Mouse (Mus musculus): ENCODE results near the gene Rgs9. TPM values are rescaled to one million over a fixed set of nuclear protein-coding genes. Genes with fewer than 3 reads are reported as not detected.

The Rgs9 gene
- polyA plus RNA-seq, 1 experiment from 2014 or later = 0.99 TPM

GRCm38 (mm10) chr11:109252483-109252882, 45.4 kb downstream of the Rgs9 start:
- 15% methylated on average over 5 of the region's 5 CpGs for WGBS
- DNase-seq (ENCODE audit: low spot score) (peak; percentile 58), ATAC-seq (replicated peaks; ENCODE audit: low FRiP score, low read depth) (no peak)
- Histone ChIP-seq H3K4me1 (replicated peaks; ENCODE audit: insufficient read depth, low read length) (no peaks in the 10 kb centered on the region), H3K4me2 (ENCODE audit: low read length) (no peak overlapping the region), H3K27ac (no peak overlapping the region), H3K4me3 (replicated peaks; ENCODE audit: low read depth, low read length) (no peak overlapping the region), H3K9ac (ENCODE audit: low read depth, low read length) (no peak overlapping the region), H3K9me3 (replicated peaks; ENCODE audit: low read length) (no peaks in the 10 kb centered on the region), H3K27me3 (ENCODE audit: insufficient read depth, low read length) (no peaks in the 10 kb centered on the region), H3K36me3 (ENCODE audit: insufficient read depth, low read length) (no peaks in the 10 kb centered on the region)
- no peak for TF ChIP-seq CTCF (IDR thresholded peaks at IDR 0.05; ENCODE audit: low read depth)

GRCm38 (mm10) chr11:109250566-109250965, 47.4 kb downstream of the Rgs9 start:
- Histone ChIP-seq H3K36me3 (ENCODE audit: insufficient read depth, low read length) (no peaks in the 10 kb centered on the region), H3K4me2 (ENCODE audit: low read length) (no peak overlapping the region), H3K4me1 (replicated peaks; ENCODE audit: insufficient read depth, low read length) (no peaks in the 10 kb centered on the region), H3K9me3 (replicated peaks; ENCODE audit: low read length) (no peaks in the 10 kb centered on the region), H3K9ac (ENCODE audit: low read depth, low read length) (no peak overlapping the region), H3K27ac (no peak overlapping the region), H3K27me3 (ENCODE audit: insufficient read depth, low read length) (no peaks in the 10 kb centered on the region), H3K4me3 (replicated peaks; ENCODE audit: low read depth, low read length) (no peak overlapping the region)
- WGBS = 92% methylated on average over 4 of the region's 4 CpGs
- TF ChIP-seq CTCF (IDR thresholded peaks at IDR 0.05; ENCODE audit: low read depth) = no peak
- DNase-seq (ENCODE audit: low spot score) (no peak), ATAC-seq (replicated peaks; ENCODE audit: low FRiP score, low read depth) (no peak)

- 51% methylated on average over 3 of the region's 3 CpGs for WGBS
- no peak for TF ChIP-seq CTCF (IDR thresholded peaks at IDR 0.05; ENCODE audit: low read depth)
- no peak overlapping the region for H3K4me3 ChIP-seq (replicated peaks; ENCODE audit: low read depth, low read length)
- H3K4me2 ChIP-seq (ENCODE audit: low read length) = no peak overlapping the region
- H3K9me3 ChIP-seq (replicated peaks; ENCODE audit: low read length) = no peaks in the 10 kb centered on the region
- no peak for DNase-seq (ENCODE audit: low spot score)
- no peak for ATAC-seq (replicated peaks; ENCODE audit: low FRiP score, low read depth)
- H3K27ac ChIP-seq = no peak overlapping the region
- H3K9ac ChIP-seq (ENCODE audit: low read depth, low read length) = no peak overlapping the region
- no peaks in the 10 kb centered on the region for H3K4me1 ChIP-seq (replicated peaks; ENCODE audit: insufficient read depth, low read length)
- H3K27me3 ChIP-seq (ENCODE audit: insufficient read depth, low read length) = no peaks in the 10 kb centered on the region
- no peaks in the 10 kb centered on the region for H3K36me3 ChIP-seq (ENCODE audit: insufficient read depth, low read length)
These were observed 51.0 kb downstream of the Rgs9 start for GRCm38 (mm10) chr11:109246920-109247319.

GRCm38 (mm10) chr11:109244635-109245360, 53.1 kb downstream of the Rgs9 start:
- peak; percentile 96 for DNase-seq (ENCODE audit: low spot score)
- Histone ChIP-seq H3K4me2 (ENCODE audit: low read length) (0 out of 2 replicates have a peak overlapping the region, but pooled peaks have one; percentile 34), H3K4me3 (replicated peaks; ENCODE audit: low read depth, low read length) (no peak overlapping the region), H3K36me3 (ENCODE audit: insufficient read depth, low read length) (no peaks in the 10 kb centered on the region), H3K27me3 (ENCODE audit: insufficient read depth, low read length) (no peaks in the 10 kb centered on the region), H3K27ac (no peak overlapping the region), H3K4me1 (replicated peaks; ENCODE audit: insufficient read depth, low read length) (no peaks in the 10 kb centered on the region), H3K9ac (ENCODE audit: low read depth, low read length) (no peak overlapping the region), H3K9me3 (replicated peaks; ENCODE audit: low read length) (no peaks in the 10 kb centered on the region)
- 23% methylated on average over 23 of the region's 23 CpGs for WGBS
- ATAC-seq (replicated peaks; ENCODE audit: low FRiP score, low read depth) = peak; percentile 55
- TF ChIP-seq CTCF (IDR thresholded peaks at IDR 0.05; ENCODE audit: low read depth) = peak; percentile 91

GRCm38 (mm10) chr11:109240126-109240525, 57.8 kb downstream of the Rgs9 start:
- H3K27me3 ChIP-seq (ENCODE audit: insufficient read depth, low read length) = no peaks in the 10 kb centered on the region
- H3K27ac ChIP-seq = no peak overlapping the region
- H3K9me3 ChIP-seq (replicated peaks; ENCODE audit: low read length) = no peaks in the 10 kb centered on the region
- no peak overlapping the region for H3K9ac ChIP-seq (ENCODE audit: low read depth, low read length)
- ATAC-seq (replicated peaks; ENCODE audit: low FRiP score, low read depth) = no peak
- no peaks in the 10 kb centered on the region for H3K4me1 ChIP-seq (replicated peaks; ENCODE audit: insufficient read depth, low read length)
- no peak overlapping the region for H3K4me2 ChIP-seq (ENCODE audit: low read length)
- 61% methylated on average over 4 of the region's 4 CpGs for WGBS
- H3K4me3 ChIP-seq (replicated peaks; ENCODE audit: low read depth, low read length) = no peak overlapping the region
- DNase-seq (ENCODE audit: low spot score) = peak; percentile 7
- H3K36me3 ChIP-seq (ENCODE audit: insufficient read depth, low read length) = no peaks in the 10 kb centered on the region
- no peak for TF ChIP-seq CTCF (IDR thresholded peaks at IDR 0.05; ENCODE audit: low read depth)

- no peak overlapping the region for H3K27ac ChIP-seq
- no peaks in the 10 kb centered on the region for H3K27me3 ChIP-seq (ENCODE audit: insufficient read depth, low read length)
- H3K9me3 ChIP-seq (replicated peaks; ENCODE audit: low read length) = no peaks in the 10 kb centered on the region
- no peaks in the 10 kb centered on the region for H3K4me1 ChIP-seq (replicated peaks; ENCODE audit: insufficient read depth, low read length)
- 85% methylated on average over 6 of the region's 6 CpGs for WGBS
- no peak for ATAC-seq (replicated peaks; ENCODE audit: low FRiP score, low read depth)
- DNase-seq (ENCODE audit: low spot score) = no peak
- no peak overlapping the region for H3K4me2 ChIP-seq (ENCODE audit: low read length)
- H3K36me3 ChIP-seq (ENCODE audit: insufficient read depth, low read length) = no peaks in the 10 kb centered on the region
- no peak for TF ChIP-seq CTCF (IDR thresholded peaks at IDR 0.05; ENCODE audit: low read depth)
- H3K9ac ChIP-seq (ENCODE audit: low read depth, low read length) = no peak overlapping the region
- H3K4me3 ChIP-seq (replicated peaks; ENCODE audit: low read depth, low read length) = no peak overlapping the region
These were observed 59.3 kb downstream of the Rgs9 start for GRCm38 (mm10) chr11:109238671-109239070.

All from kidney, postnatal 0 days (tissue).